Mouse (Mus musculus): Measurements from ENCODE around the gene Sorcs1.

Sorcs1 gene

DNA sequence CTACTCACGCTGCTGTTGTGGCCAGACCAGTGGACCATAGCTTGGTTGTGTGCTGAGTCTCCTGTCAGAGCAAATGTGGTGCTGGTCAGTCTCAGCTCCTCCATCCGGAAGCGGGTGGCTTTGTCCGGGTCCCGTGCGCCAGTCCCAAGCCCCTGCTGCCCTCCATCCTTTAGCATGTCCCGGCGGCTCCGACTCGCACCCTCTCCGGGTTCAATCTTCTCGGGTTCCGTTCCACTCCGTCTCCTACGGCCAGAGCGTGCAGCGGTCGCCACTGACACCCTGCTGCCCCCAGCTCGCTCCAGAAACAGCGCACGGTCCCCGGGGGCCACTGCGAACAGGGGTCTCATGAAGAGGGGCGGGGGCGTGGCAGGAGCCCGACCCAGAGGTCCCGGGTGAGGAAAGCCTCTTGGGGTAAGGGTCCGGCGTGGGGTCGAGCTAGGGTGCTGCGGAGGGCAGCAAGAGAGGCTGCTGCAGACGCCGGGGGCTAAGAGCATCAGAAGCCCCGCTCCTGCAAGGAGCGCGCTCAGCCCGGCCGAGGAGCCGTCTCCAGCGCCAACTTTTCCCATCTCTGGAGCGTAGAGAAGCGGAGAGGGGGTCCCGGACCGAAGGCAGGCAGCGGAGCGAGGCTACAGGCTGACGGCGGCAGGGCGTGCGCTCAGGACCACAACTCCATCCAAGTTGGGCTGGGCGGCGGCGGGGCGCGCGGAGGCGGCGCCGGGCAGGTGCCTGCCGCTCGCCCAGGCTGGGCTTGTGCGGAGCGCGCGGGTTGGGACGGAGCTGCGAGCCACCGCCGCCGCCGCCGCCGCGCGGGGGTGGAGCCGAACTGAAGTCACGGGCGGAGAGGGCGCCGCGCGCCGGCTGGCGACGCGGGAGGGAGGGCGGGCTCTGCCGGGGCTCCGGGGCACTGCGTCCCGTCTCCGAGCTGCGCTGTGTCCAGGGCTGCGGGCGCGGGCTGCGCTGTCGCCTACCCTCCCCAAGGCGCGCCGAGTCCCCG lies at the start of gene Sorcs1:
Gene Sorcs1 (minus strand): TSS at position 744 of the 994 bp plus-strand sequence.
- DNase-seq (ENCODE audit: low spot score in 2 of 2): peak; percentile 27 to 57

DNA sequence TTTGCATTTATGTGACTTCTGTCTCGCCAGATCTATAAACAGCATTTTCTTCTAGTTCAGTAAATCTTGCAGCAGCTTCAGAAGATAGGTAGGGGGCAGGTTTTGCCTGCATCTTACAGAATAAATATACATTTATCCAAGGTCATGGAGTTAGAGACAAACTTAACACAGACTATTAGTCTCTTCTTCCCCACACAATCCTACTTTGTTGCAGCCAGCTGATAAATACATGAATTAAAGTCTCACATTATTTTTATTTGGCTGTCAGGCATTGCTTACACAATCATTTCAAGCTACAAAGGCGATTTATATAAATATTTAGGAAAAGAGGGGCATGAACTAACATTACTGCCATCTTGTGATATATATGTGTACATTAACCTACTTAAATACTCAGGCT lies 4.8 kb upstream of the Sorcs1 start:
- DNase-seq (ENCODE audit: low spot score in 2 of 2): no peak

DNA sequence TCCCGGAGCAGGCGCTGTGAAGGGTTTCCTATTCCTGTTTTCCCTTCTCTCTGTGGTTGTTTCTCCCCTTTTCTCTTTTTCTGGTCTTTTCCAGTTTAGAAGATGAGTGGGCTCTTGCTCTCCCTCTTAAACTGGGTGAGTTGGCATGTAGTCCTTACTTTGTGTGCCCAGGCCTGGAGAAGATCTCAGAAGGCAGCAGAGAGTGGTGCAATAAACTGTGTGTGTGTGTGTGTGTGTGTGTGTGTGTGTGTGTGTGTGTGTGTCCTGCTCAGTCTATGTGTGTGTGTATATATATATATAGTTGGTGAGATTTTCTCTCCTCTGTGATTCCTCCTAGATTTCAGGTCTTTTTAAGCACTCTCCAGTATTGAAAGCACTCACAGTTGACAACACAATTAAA lies 500 bp upstream of the Sorcs1 start:
- DNase-seq (ENCODE audit: low spot score in 2 of 2): no peak

DNA sequence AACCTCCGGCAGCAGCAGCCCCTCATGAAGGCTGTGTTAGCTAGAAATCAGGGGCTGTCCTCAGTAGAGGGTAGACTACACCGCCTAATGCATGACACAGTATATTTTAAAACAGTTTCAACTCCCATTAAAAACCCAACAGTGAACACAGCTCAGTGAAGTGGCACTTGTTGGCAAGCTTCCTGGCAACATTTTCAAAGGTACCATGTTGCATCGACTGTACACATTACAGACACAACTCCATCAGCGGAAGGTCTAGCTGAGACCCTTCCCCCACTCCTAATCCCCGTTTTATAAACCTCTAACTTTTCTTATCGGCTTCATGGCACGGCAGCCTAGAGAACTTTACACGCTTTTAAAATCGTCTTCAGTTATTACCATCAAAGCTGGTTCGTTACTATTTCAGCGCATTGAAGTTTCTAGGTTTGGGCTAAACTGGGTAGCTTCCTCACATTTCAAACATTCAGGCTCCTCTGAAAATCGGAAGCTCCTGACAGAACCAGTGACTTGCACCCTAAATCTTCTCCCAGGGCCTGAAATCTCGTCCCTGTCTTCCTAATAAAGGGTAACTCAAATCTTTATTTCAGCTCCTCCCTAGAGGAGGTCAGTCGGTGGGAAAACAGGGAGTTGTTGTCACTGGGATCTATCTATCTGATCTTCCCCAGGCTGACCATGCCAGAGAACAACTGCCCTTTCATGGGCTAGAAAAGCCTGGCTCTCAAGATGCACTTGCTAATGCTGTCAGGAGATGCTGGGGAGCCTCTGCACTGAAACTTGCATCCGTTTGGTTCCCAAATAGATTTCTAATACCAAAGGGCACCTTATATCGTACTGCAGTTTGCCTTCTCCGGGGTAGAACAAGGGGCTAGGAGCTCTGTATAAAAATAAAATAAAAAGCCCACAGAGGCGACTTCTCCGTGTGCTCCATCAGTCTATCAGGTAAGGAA lies 1.6 kb downstream of the Sorcs1 start:
- DNase-seq (ENCODE audit: low spot score in 2 of 2): no peak

DNA sequence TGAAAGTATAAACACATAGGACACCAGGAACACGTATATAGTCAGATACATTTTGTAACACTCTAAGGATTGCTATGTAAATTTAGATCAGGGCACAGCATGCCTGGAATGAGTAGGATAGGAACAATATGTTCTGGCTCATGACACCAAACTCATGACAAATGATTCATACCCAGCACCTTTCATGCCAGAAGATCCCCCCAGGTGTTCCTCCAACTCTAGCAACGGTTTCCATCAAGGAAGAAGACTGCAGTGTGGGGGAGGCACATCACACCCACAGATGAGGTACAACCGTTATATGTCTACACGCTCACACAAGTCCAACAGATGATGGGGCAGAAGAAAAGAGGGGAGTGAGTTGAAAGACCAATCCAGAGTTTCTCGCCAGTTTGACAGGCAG lies 3.5 kb downstream of the Sorcs1 start:
- DNase-seq (ENCODE audit: low spot score in 2 of 2): peak in 1 of 2 experiments; percentile 14

DNA sequence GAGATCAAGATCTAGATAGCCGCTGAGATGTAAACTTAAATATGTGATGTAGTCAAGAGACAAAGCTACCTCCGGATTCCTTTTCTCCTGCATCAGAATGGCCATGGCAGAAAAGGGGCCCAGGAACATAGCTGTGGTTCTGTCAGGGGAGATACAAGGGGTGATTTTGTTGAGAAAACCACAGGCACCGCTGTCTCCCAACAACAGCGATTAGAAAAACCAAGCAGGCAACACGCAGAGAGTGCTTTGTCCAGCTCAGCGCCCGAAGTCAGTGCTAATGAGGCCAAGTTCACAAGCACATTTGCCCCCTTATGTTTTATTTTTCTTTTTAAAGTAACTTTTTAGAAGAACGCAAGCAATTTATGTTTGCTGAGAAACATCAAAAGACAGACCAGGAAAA lies 10.9 kb downstream of the Sorcs1 start:
- DNase-seq (ENCODE audit: low spot score in 2 of 2): no peak

DNA sequence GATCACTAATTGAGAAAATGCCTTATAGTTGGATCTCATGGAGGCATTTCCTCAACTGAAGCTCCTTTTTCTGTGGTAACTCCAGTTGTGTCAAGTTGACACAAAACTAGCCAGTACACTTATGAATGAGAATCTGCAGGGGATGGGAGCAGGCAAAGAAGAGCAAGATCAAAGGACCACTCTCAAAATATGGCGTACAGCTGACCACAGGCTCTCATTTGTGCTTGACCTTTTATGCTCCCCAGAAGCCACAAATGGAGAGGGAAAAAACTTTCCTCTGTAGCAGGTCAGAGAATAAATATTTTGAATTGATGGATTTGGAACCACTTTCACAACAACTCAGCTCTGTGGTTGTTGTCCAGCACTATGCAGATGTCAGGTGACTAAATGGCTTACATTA lies 14.1 kb downstream of the Sorcs1 start:
- DNase-seq (ENCODE audit: low spot score in 2 of 2): no peak

DNA sequence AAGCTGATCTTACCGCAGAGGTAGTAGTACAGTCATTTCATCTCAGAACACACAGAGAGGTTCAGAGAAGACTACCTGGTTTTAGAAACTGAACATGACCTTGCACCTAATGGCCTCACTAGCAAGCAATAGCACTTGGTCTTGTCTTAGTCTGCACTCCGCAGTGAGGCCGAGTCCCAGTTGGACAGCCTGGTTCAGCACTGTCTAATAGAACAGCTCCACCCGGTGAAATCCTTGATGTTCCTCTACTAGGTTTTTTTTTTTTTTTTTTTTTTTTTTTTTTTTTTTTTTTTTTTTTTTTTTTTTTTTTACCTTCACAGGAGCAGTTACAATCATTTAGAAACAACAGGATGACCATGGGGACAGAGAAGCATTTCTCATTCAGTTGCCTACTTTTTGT lies 19.3 kb downstream of the Sorcs1 start:
- no peak for DNase-seq (ENCODE audit: low spot score in 2 of 2)

DNA sequence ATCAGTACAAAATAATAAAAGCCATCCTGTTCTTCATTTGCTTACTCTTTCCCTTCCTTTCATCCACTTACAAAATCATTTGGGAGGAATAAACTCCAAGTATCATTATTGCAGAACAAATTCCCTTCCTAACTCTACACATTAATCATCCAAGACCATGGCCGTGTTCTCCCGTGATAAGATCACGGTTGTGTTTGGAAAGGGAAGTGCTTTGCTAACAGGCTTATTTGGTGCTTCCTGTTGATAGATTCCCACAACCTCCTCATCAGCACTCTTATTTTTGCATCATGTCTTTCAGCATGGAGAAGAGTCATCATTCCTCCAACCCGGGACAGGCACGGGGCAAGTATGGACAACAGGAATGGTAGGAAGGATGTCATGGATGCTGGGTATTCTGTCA lies 25.7 kb downstream of the Sorcs1 start:
- DNase-seq (ENCODE audit: low spot score in 2 of 2): no peak

DNA sequence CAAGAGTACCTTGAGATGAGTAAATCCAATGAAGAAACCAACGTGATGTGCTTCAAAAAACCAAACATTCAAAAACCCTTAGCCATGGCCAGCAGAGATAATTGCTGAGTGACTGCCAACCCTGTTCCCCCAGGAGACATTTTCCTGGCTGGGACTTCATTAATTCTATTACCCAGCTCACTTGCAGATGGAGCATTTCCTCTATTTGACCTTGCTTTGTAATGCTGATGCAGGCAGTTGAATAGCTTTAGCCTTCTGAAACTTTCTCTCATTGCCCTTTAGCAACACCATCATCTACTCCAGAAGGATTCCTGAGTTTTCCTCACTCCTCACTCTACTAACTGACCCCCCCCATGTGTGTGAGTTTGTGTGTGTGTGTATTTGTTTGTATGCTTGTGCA lies 34.6 kb downstream of the Sorcs1 start:
- DNase-seq (ENCODE audit: low spot score in 2 of 2): no peak

DNA sequence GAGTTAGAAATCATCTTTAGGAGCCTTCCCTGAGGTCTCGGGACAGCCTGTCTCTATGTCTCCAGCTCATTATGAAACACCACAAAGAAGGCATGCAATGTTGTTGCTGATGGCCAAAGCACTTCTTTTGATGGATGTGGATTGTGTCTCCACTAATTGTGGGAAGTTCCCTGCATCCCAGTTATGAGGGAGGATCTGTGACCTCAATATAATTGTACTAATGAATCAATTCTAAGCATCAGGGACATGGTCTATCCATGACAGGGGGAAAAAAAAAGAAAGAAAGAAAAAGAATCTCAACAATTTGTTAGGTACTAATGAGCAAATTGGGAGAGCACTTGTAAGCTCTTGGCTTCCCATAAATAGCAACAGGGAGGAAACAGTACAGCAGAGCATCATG lies 36.3 kb downstream of the Sorcs1 start:
- no peak for DNase-seq (ENCODE audit: low spot score in 2 of 2)

DNA sequence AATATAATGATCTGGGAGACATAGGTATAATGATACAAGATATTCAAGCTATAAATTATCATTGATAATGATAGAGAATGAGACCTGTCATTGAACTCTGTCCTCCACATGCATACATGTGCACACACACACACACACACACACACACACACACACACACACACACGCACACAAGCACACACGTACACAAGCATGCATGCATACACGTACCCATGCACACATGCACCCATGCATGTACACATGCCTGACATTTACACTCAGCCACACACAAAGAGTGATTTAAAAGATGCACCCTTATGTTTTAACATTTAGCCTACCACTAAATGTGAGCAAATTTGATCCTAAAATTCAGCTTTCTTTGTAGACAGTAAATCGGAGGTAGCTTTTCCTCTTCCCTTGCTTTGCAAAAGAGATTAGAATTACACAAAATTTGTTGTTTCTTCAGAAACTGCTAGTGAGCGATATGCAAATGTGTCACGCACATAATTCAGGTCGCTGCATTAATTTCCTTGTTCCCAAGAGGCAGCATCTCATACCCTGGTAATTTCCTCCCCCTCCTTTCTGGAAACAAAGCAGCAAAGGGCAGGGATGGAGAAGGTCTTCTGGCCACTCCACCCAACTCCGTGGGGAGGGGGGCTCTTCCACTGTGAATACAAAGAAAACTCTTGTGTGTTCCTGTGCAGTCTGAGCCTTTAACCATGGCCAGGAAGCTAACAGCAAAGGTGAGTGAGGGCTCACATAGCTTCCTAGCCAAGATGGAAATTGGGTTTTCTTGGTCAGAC lies 38.0 kb downstream of the Sorcs1 start:
- no peak for DNase-seq (ENCODE audit: low spot score in 2 of 2)

DNA sequence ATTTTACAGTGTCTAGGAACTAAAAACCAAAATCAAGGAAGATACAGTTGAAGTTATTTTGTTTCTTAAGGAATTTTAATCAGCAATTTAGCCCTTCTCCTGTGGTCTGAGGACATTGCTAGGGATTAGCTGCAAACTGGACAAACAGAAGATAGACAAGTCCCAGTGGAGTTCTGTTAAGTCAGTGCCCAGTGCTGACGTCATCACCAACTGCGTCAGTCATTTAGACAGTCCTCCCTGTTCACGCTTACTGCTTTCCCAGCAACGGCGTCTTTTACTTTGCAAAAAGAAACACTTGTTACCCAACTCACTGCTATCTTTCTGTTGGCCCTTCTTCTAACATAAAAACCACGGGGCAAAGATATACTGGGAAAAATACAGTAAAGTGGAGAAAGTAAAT lies 40.3 kb downstream of the Sorcs1 start:
- DNase-seq (ENCODE audit: low spot score in 2 of 2): no peak

DNA sequence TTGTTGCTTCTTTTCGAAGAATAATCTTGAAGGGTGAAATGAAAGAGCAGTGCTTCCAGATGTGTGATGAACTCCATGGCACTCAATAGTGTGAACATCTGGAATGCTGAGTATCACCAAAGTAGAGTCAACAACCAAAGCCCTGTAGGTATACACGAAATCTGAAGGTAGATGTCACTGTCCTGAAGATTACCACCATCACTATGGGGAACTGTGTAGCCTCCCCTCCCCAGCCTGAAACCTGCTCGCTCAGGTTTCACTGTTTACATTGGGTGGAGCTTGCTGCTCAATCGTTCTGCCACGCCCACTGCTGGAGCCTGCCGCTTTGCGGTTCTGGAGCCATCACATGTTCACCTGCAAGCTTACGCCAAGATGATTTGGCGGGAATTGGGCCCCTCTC lies 64.4 kb downstream of the Sorcs1 start:
- DNase-seq (ENCODE audit: low spot score in 2 of 2): no peak

DNA sequence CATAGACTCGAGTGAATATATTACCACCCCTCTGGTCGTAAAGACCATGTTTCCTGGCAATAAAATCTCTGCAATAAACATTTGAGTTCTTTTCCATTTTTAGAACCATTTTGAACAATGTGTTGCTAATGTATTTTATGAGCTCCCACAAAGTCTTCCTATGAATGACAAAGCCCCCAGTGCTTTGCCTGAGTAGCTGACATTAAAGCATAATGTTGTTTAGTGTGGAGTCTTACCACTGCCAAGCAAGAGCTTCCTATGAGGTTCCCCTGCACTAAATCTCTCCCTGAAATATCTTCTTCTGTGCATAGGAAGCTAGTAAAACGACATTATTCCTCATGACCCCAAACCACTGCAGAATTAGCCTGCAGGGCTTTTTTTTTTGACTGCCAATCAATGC lies 66.8 kb downstream of the Sorcs1 start:
- DNase-seq (ENCODE audit: low spot score in 2 of 2): no peak

DNA sequence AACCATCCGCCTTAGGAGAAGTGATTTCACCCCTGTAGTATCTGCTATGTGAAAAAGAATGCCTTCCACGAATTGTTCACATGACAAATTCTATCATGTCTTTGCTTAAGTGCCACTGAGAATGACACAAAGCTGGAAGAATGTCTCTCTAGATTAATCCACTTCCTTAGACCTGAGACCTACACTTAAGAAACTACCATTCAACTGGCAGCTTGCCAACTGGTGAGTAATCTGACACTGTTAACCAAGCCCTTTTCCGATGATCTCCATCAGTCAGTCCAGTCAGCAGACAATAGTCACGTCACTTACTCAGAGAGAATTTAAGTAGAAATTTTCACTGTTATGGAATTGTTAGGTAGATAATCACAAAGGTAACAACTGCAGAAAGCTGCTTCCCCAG lies 74.6 kb downstream of the Sorcs1 start:
- no peak for DNase-seq (ENCODE audit: low spot score in 2 of 2)

DNA sequence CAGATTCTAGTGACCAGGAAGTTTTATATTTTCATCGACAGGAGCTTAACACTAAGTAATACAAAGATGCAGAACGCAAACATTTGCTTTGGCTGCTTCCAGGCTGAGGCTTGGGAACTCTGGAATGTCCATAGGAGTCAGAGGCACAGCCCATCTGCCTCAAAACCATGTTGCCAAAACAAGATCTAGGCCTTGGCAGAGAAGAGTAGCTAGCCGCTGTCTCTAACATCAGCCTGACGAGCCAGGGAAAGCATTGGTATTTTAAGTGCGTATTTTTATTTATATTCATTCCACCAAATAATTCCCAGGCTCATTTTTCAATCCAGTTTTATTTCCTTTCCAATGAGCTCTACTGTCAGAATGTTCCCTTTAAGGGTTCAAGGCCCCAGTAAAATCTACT lies 75.1 kb downstream of the Sorcs1 start:
- no peak for DNase-seq (ENCODE audit: low spot score in 2 of 2)

DNA sequence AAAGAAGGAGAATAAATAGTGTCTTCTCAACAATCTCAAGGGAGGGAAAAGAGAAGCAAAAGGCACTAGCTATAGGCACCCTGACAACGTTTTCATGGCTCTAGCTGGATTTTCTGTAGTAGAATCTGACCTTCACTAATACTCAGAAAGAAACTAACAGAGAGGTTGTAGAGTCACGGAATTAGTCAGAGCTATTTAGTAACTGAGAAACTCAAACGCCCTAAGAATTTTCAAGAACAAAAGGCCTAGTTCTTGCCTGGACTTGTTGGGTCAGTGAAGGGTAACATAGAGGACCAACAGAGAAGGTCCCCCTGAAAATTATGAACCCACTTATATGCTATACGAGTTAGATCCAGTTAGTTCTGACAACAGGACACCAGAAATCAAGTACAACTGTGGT lies 81.1 kb downstream of the Sorcs1 start:
- DNase-seq (ENCODE audit: low spot score in 2 of 2): no peak

DNA sequence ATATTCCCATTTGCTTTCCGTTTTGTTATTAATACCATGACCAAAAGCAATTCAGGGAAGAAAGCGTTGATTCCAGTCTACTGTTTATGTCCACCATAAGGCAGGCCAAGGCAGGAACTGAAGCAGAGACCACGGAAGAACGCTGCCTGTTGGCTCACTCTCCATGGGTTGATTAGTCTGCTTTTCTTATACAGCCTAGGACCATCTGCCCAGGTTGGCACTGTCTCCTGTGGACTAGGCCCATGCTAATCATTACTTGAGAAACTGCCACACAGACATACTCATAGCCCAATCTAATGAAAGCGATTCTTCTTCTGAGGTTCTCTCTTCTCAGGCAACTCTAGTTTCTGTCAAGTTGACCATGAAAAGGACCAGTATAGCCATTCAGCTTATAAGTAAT lies 92.3 kb downstream of the Sorcs1 start:
- no peak for DNase-seq (ENCODE audit: low spot score in 2 of 2)

DNA sequence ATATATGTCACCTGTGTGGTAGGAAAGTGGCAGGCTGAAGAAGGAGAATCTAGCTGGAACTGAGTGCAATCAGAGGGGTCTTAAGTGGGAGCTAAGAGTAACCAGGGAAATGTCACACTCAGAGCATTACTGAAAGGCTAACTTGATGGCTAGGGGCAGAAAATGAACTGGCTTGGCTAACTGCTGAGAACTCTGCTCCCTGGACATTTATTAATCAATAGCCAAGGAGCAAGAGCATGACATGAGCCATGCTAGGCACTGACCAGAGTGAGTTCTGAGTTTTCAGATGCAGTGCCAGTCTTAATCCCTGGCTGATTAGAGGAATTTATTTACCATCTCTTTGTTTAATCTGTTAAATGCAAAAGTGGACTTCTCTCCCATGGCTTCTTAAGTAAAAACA lies 95.5 kb downstream of the Sorcs1 start:
- DNase-seq (ENCODE audit: low spot score in 2 of 2): no peak

DNA sequence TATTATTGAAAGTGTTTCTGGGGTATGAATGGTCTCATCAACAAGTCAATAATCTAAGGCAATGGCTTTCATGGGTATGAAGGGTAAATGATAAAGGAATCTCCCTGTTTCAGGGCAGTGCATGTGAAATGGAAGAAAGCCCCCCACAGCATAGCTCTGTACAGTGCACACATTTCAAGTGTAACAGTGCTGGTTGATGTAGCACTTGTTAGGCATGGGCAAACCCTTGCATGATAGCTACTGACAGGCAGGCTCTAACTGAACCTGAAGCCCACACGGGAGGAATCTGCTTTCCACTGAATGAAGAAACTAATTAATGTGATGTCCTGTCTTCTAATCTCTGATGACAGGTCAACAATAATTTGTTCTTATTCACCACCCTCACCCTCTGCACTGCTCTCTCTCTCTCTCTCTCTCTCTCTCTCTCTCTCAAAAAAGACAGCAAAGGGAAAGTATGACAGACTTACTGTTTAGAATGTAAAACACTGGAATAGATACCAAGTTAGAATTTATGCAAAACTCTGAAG lies 108.7 kb downstream of the Sorcs1 start:
- DNase-seq (ENCODE audit: low spot score in 2 of 2): no peak

DNA sequence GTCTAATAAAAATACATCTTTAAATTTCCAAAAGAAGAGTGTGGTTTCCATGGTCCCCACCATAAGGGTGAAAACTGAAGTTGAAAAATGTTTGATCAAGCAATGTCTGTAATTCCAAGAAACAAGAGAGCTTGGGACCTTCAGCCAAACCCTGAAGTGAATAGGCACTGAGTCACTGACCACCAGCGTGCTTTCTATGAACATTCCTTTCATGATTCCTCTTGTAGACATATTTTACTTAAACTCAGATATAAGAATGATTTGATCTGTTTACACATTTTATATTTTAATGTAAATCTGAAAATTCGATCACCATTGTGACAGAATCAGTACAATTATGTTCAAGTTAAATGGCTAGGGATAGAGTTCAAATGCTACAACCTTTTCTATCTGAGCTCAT lies 112.1 kb downstream of the Sorcs1 start:
- DNase-seq (ENCODE audit: low spot score in 2 of 2): no peak
